Mouse (Mus musculus) layer of hippocampus, postnatal 14 days (tissue): ENCODE measurements around the gene Vmn2r84. TPM values are rescaled to one million over a fixed set of nuclear protein-coding genes. Genes with fewer than 3 reads are reported as not detected.

Experiments used
- total RNA-seq, 2 experiments: library from RNA; stranded (reverse); gene quantifications; 2 replicates each; pipeline ENCODE4 v1.2.3; 2021

The Vmn2r84 gene
- total RNA-seq, 2 experiments from 2014 or later: 0.09 to 0.10 TPM

Other genes starting within 250 kb of the Vmn2r84 start
- not detected for gene Olfr825, start 227.6 kb downstream of the Vmn2r84 start, total RNA-seq
- not detected for gene Olfr826, start 210.1 kb downstream of the Vmn2r84 start, total RNA-seq
- not detected for gene Olfr827, start 179.9 kb downstream of the Vmn2r84 start, total RNA-seq
- under 1 TPM; 0.19 to 0.30 TPM for gene Neurod4, start 114.1 kb downstream of the Vmn2r84 start, total RNA-seq
- gene Tespa1, start 71.5 kb downstream of the Vmn2r84 start, total RNA-seq: 1 to 10 TPM; 1.3 to 1.6 TPM
- under 1 TPM; 0.32 to 0.41 TPM for gene Vmn2r85, start 35.4 kb upstream of the Vmn2r84 start, total RNA-seq
- gene Vmn2r86, start 61.7 kb upstream of the Vmn2r84 start, total RNA-seq: under 1 TPM; 0.16 to 0.21 TPM
- gene Vmn2r87, start 103.1 kb upstream of the Vmn2r84 start, total RNA-seq: under 1 TPM; 0.38 to 0.41 TPM